Mouse (Mus musculus): Measurements from ENCODE around the gene Bud31. TPM values are rescaled to one million over a fixed set of nuclear protein-coding genes. Genes with fewer than 3 reads are reported as not detected.
A peak's percentile ranks its signal among the peaks of the same experiment; 100 is the strongest.

The Bud31 gene
- polyA plus RNA-seq, 1 experiment from 2014 or later, result 223 TPM

DNA sequence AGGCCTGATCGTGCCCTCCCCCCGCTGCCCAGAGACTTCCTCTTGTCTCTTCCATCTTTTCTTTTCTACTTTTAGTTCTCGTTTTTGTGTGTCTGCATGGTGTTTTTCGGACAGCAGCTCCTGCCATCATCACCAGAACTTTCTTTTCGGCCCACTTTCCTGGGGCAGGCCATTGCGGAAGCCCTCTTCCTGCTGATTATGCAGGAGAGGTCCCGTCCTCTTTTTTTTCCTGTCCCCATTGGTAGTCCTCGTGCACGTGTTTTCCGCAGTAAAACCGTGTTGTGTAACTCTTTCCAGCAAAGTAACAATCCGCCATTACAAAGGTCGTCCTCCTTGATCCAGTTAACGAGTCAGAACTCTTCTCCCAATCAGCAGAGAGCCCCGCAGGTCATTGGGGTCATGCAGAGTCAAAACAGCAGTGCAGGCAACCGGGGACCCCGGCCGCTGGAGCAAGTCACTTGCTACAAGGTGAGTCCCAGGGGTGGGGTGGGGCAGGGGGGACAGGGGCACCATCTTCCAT lies 38.4 kb downstream of the Bud31 start:
- Histone ChIP-seq H3K9me3 (no peaks in the 10 kb centered on the region), H3K36me3 (peaks cover 99% of the 10 kb centered on the region), H3K4me1 (replicated peaks) (no peaks in the 10 kb centered on the region), H3K9ac (no peak overlapping the region), H3K4me3 (no peak overlapping the region), H3K4me2 (no peak overlapping the region), H3K27me3 (no peaks in the 10 kb centered on the region), H3K27ac (replicated peaks) (no peak overlapping the region)
- no peak for ATAC-seq (ENCODE audit: low read depth)
- WGBS, result 89% methylated on average over 18 of the region's 18 CpGs

DNA sequence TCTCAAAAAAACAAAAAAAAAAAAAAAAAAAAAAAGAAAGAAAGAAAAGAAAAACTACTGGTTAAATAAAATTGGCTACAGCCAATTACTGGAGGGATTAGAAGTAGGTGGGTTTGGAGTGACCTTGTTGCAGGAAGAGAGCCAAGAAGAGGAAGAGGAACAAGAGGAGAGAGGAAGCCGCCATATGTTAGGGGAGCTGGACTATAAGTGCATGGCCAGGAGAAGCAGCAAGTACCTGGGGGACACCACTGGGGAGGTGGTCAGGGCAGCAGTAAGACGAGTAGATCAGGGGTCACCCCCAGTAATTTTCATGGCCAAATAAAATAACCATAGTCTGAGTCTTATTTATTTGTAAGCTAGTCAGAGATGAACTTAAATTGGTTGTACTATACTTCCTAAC lies 45.1 kb downstream of the Bud31 start:
- H3K9me3 ChIP-seq, result no peaks in the 10 kb centered on the region
- ATAC-seq (ENCODE audit: low read depth), result no peak
- H3K27me3 ChIP-seq, result no peaks in the 10 kb centered on the region
- H3K4me2 ChIP-seq, result no peak overlapping the region
- WGBS, result 89% methylated on average over 2 of the region's 2 CpGs
- H3K4me3 ChIP-seq, result no peak overlapping the region
- H3K36me3 ChIP-seq, result peaks cover 80% of the 10 kb centered on the region
- peaks cover 10% of the 10 kb centered on the region for H3K4me1 ChIP-seq (replicated peaks)
- H3K9ac ChIP-seq, result no peak overlapping the region
- H3K27ac ChIP-seq (replicated peaks), result no peak overlapping the region

DNA sequence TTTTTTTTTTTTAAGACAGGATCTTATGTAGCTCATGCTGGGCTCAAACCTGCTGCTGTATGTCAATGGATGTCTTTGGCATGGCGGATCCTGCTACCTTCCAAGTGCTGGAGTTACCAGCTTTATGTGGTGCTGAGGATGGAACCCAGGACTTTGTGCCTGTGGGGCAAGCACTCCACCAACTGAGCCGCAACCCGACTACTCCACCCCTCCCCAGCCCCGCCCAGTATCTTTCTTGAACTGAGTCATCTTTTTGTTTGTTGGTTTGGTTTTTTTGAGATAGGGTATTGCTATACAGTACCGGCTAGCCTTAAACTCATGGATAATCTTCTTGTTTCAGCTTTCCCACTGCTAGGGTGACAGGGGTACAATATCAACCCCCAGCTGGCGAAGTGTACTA lies 49.3 kb downstream of the Bud31 start:
- peak overlapping the region; percentile 68 for H3K4me2 ChIP-seq
- no peaks in the 10 kb centered on the region for H3K9me3 ChIP-seq
- peaks cover 22% of the 10 kb centered on the region for H3K4me1 ChIP-seq (replicated peaks)
- no peaks in the 10 kb centered on the region for H3K27me3 ChIP-seq
- no peak for ATAC-seq (ENCODE audit: low read depth)
- H3K9ac ChIP-seq, result no peak overlapping the region
- H3K27ac ChIP-seq (replicated peaks), result no peak overlapping the region
- peaks cover 49% of the 10 kb centered on the region for H3K36me3 ChIP-seq
- WGBS, result 93% methylated on average over 6 of the region's 6 CpGs
- H3K4me3 ChIP-seq, result no peak overlapping the region

DNA sequence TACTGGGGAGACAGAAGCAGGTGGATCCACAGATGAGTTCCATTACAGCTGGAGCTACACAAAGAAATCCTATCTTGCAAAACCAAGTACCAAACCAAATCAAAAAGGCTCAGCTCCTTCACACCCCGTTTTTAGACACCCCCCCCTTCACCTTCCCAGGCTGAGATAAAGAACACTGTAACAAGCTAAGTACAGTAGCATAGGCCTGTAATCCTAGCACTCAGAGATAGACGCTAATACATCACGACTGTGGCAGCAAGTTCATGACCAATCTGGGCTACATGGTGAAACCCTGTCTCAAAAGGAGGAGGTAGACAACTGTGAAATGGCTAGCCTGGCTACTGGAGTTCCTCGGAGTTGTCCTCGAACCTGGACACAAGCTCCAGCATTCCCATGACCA lies 50.2 kb downstream of the Bud31 start:
- Histone ChIP-seq H3K9me3 (no peaks in the 10 kb centered on the region), H3K4me2 (peak overlapping the region; percentile 68), H3K9ac (peak overlapping the region; percentile 91), H3K4me1 (replicated peaks) (peaks cover 22% of the 10 kb centered on the region), H3K4me3 (peak overlapping the region; percentile 73), H3K27me3 (no peaks in the 10 kb centered on the region), H3K36me3 (peaks cover 50% of the 10 kb centered on the region), H3K27ac (replicated peaks) (no peak overlapping the region; the same call in 1 of the 2 replicates)
- WGBS, result 63% methylated on average over 5 of the region's 5 CpGs
- no peak for ATAC-seq (ENCODE audit: low read depth)

DNA sequence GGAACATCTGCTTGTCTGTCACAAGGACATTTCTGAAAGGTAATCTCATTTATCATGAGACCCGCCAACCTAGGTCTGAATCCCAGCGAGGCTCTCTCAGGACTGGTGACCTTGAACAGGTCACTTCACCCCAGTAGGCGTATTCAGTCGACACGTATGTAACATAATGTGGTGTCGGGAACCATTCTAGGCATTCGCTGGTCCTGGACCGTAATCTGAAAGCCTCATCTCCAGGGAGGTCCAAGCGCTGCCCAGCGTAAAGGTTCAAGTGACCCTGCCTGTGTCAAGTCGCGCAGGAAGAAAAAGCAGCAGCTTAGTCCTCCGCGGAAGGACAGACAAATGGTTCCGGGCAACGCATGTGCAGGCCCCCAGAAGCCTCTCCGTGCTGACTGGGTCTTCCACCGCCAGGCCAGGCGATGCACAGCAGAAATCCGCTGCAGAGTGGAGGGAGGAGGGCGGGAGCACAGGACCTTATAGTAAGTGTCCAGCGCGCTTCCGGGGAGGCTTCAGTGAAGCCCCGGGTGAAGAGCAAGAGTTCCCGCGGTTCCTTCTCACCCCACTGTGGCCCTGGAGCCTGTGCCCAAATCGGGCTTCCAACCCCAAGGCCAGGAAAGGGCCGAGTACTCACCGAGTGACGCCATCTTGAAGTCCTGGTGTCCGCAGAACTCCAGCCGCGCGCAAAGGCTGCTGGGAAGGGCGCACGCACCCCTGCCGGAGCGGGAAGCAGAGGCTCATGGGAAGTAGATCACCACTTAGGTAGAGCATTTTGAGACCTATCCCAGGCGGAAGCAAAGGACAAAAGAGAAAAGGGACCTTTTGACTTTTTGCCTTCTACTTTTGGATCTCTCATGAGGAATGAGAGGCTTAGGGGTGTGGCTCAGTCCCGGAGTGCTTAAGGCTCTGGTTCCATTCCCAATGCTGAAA lies 51.0 kb downstream of the Bud31 start:
- Histone ChIP-seq H3K4me3 (peak overlapping the region; percentile 73), H3K4me2 (peak overlapping the region; percentile 68), H3K27ac (replicated peaks) (peak overlapping the region; percentile 91), H3K9me3 (no peaks in the 10 kb centered on the region), H3K36me3 (peaks cover 50% of the 10 kb centered on the region), H3K9ac (peak overlapping the region; percentile 91), H3K4me1 (replicated peaks) (peaks cover 22% of the 10 kb centered on the region), H3K27me3 (no peaks in the 10 kb centered on the region)
- WGBS, result under 1% methylated on average over 41 of the region's 41 CpGs
- peak; percentile 88 for ATAC-seq (ENCODE audit: low read depth)

DNA sequence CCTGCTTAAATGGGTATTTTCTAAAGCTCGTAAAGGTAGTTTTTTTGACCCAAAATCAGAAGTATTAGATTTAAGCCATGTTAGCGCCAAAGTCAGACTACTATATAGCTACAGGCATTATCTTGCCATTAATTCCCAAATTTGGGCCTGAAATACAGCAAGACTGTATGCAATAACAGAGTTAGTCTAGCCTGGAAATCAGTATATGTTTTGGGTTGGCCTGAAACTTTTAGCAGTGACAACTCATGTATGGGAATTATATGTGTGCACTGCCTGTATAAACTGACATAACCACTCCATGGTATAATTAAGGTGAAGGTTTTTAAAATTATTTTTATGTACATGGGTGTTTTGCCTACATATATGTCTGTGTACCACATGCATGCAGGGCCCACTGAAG lies 51.8 kb downstream of the Bud31 start, which contains the start of gene Atp5j2:
Gene Atp5j2 (minus strand): TSS at position 101 of the 400 bp plus-strand sequence.
- Histone ChIP-seq H3K27ac (replicated peaks) (peak within 1 kb of the TSS; percentile 91), H3K4me2 (peak within 1 kb of the TSS; percentile 68), H3K9ac (peak within 1 kb of the TSS; percentile 91), H3K36me3 (peaks cover 48% of the 10 kb centered on the region), H3K27me3 (no peaks in the 10 kb centered on the region), H3K4me1 (replicated peaks) (peaks cover 22% of the 10 kb centered on the region), H3K9me3 (no peaks in the 10 kb centered on the region), H3K4me3 (peak within 1 kb of the TSS; percentile 73)
- WGBS, result 89% methylated on average over 2 of the region's 2 CpGs
- no peak for ATAC-seq (ENCODE audit: low read depth)

Other genes starting within 250 kb of the Bud31 start
- gene Smurf1, start 174.5 kb upstream of the Bud31 start, polyA plus RNA-seq (2015; fragmentation: Nextera tagmentation; extraction: Ambion mirVana), result 25.3 and 25.8 TPM in 2 replicates
- gene Gm4871, start 107.6 kb upstream of the Bud31 start, polyA plus RNA-seq (2015; fragmentation: Nextera tagmentation; extraction: Ambion mirVana), result not detected in 2 replicates
- gene 1700018F24Rik, start 97.4 kb upstream of the Bud31 start, polyA plus RNA-seq (2015; fragmentation: Nextera tagmentation; extraction: Ambion mirVana), result not detected in 2 replicates
- gene Arpc1a, start 56.5 kb upstream of the Bud31 start, polyA plus RNA-seq (2015; fragmentation: Nextera tagmentation; extraction: Ambion mirVana), result 228 and 239 TPM in 2 replicates
- not detected in 2 replicates for gene Kpna7, start 56.3 kb upstream of the Bud31 start, polyA plus RNA-seq (2015; fragmentation: Nextera tagmentation; extraction: Ambion mirVana)
- 95.1 and 106 TPM in 2 replicates for gene Arpc1b, start 26.1 kb upstream of the Bud31 start, polyA plus RNA-seq (2015; fragmentation: Nextera tagmentation; extraction: Ambion mirVana)
- 108 and 123 TPM in 2 replicates for gene Pdap1, start 124 bp upstream of the Bud31 start, polyA plus RNA-seq (2015; fragmentation: Nextera tagmentation; extraction: Ambion mirVana)
- gene Ptcd1, start 26.7 kb downstream of the Bud31 start, polyA plus RNA-seq (2015; fragmentation: Nextera tagmentation; extraction: Ambion mirVana), result 18.8 and 20.9 TPM in 2 replicates
- gene Cpsf4, start 26.9 kb downstream of the Bud31 start, polyA plus RNA-seq (2015; fragmentation: Nextera tagmentation; extraction: Ambion mirVana), result 47.7 and 48.9 TPM in 2 replicates
- gene Atp5j2, start 51.7 kb downstream of the Bud31 start, polyA plus RNA-seq (2015; fragmentation: Nextera tagmentation; extraction: Ambion mirVana), result 763 and 785 TPM in 2 replicates
- 13.6 and 14.6 TPM in 2 replicates for gene Zkscan14, start 61.5 kb downstream of the Bud31 start, polyA plus RNA-seq (2015; fragmentation: Nextera tagmentation; extraction: Ambion mirVana)
- gene Zkscan5, start 64.2 kb downstream of the Bud31 start, polyA plus RNA-seq (2015; fragmentation: Nextera tagmentation; extraction: Ambion mirVana), result 15.3 and 17.2 TPM in 2 replicates
- gene Zfp655, start 91.4 kb downstream of the Bud31 start, polyA plus RNA-seq (2015; fragmentation: Nextera tagmentation; extraction: Ambion mirVana), result 35.3 and 41.2 TPM in 2 replicates
- gene Zscan25, start 140.1 kb downstream of the Bud31 start, polyA plus RNA-seq (2015; fragmentation: Nextera tagmentation; extraction: Ambion mirVana), result 0.49 and 0.91 TPM in 2 replicates
- not detected in 2 replicates for gene Cyp3a57, start 204.9 kb downstream of the Bud31 start, polyA plus RNA-seq (2015; fragmentation: Nextera tagmentation; extraction: Ambion mirVana)

All from neural tube, embryonic 13.5 days (tissue).